Mouse (Mus musculus) CH12.LX (cell line): ENCODE data around the gene Ankrd31.

Experiments
- CTCF ChIP-seq, 2 experiments: IDR thresholded peaks in 1 of 2; conservative IDR thresholded peaks in 1 of 2; 2 replicates each; pipeline ENCODE4 v1.5.1; 2011 to 2012; ENCODE audit warnings: low read depth in 2 of 2, low read length in 2 of 2, improper control_type of control experiment in 1 of 2, inconsistent platforms in 1 of 2, mild to moderate bottlenecking in 1 of 2, moderate library complexity in 1 of 2
- EP300 ChIP-seq: IDR thresholded peaks from 2 replicates; pipeline ENCODE4 v1.6.1; 2011; ENCODE audit warnings: low read length, improper control_type of control experiment
- MAX ChIP-seq: IDR thresholded peaks from 2 replicates; pipeline ENCODE4 v1.6.1; 2011; ENCODE audit warnings: low read length, improper control_type of control experiment
- MAZ ChIP-seq: IDR thresholded peaks from 2 replicates; pipeline ENCODE4 v1.6.1; 2012; ENCODE audit warnings: low read depth, mild to moderate bottlenecking, inconsistent platforms, low read length, improper control_type of control experiment, moderate library complexity
- NELFE ChIP-seq: IDR thresholded peaks from 2 replicates; pipeline ENCODE4 v1.6.1; 2011; ENCODE audit warnings: low read depth, low read length, improper control_type of control experiment
- POLR2A ChIP-seq: IDR thresholded peaks from 2 replicates; pipeline ENCODE4 v1.6.1; 2011; ENCODE audit warnings: low read depth, mild to moderate bottlenecking, improper control_type of control experiment, low read length
- RAD21 ChIP-seq: IDR thresholded peaks from 2 replicates; pipeline ENCODE4 v1.6.1; 2011; ENCODE audit warnings: low read depth, mild to moderate bottlenecking, low read length, improper control_type of control experiment, moderate library complexity
- USF1 ChIP-seq: IDR thresholded peaks from 2 replicates; pipeline ENCODE4 v1.6.1; 2014; ENCODE audit warnings: low read depth, mild to moderate bottlenecking, inconsistent platforms, low read length, improper control_type of control experiment
- USF2 ChIP-seq: conservative IDR thresholded peaks from 2 replicates; pipeline ENCODE4 v1.6.1; 2011; ENCODE audit warnings: low read depth, low read length, improper control_type of control experiment
- ZC3H11A ChIP-seq: IDR thresholded peaks from 2 replicates; pipeline ENCODE4 v1.6.1; 2012; ENCODE audit warnings: low read depth, mild to moderate bottlenecking, inconsistent platforms, low read length, improper control_type of control experiment
- ZKSCAN1 ChIP-seq: IDR thresholded peaks from 2 replicates; pipeline ENCODE4 v1.6.1; 2012; ENCODE audit warnings: low read depth, inconsistent platforms, low read length, improper control_type of control experiment, borderline replicate concordance

- TF ChIP-seq EP300 = no peak
- TF ChIP-seq USF2 = no peak
- TF ChIP-seq USF1 = no peak
- no peak for TF ChIP-seq CTCF (conservative IDR thresholded peaks at IDR 0.05 in 1 of 2, IDR thresholded peaks at IDR 0.05 in 1 of 2; ENCODE audit: low read depth in 2 of 2, low read length in 2 of 2)
- TF ChIP-seq POLR2A = no peak
- no peak for TF ChIP-seq MAX
- TF ChIP-seq ZC3H11A = no peak
- TF ChIP-seq RAD21 = no peak
- TF ChIP-seq ZKSCAN1 = no peak
- TF ChIP-seq NELFE = no peak
- no peak for TF ChIP-seq MAZ
Measured at GRCm38 (mm10) chr13:96797500-96797899, 49.4 kb downstream of the Ankrd31 start.
